Mouse (Mus musculus) thymus, adult 2 months (tissue): Measurements from ENCODE around the gene Col18a1. TPM values are rescaled to one million over a fixed set of nuclear protein-coding genes. Genes with fewer than 3 reads are reported as not detected.

Experiments
- DNase-seq: peaks from one replicate; pipeline ENCODE4 v3.0.0; 2021
- H3K27ac ChIP-seq: fragments of 200-500 bp; 2 replicates; pipeline ENCODE4 v1.5.1; 2012; ENCODE audit warnings: low read length, control low read depth; ENCODE audit not compliant: control insufficient read depth, insufficient read depth
- H3K27me3 ChIP-seq: fragments of 200-500 bp; 2 replicates; pipeline ENCODE4 v1.6.1; 2012; ENCODE audit warnings: mild to moderate bottlenecking, low read length, moderate library complexity, mixed read lengths; ENCODE audit not compliant: control insufficient read depth, insufficient read depth
- H3K36me3 ChIP-seq: fragments of 200-500 bp; 2 replicates; pipeline ENCODE4 v1.6.1; 2012; ENCODE audit warnings: mild to moderate bottlenecking, low read length, moderate library complexity; ENCODE audit not compliant: control insufficient read depth, insufficient read depth
- H3K4me1 ChIP-seq: fragments of 200-500 bp; replicated peaks from 2 replicates; pipeline ENCODE4 v1.6.1; 2012; ENCODE audit warnings: low read length; ENCODE audit not compliant: control insufficient read depth, insufficient read depth
- H3K4me3 ChIP-seq: fragments of 200-500 bp; 2 replicates; pipeline ENCODE4 v1.5.1; 2012; ENCODE audit warnings: mild to moderate bottlenecking, low read length, control low read depth, moderate library complexity; ENCODE audit not compliant: control insufficient read depth, insufficient read depth
- CTCF ChIP-seq: fragments of 200-500 bp; IDR thresholded peaks from 2 replicates; pipeline ENCODE4 v1.5.1; 2012; ENCODE audit warnings: mild to moderate bottlenecking, control low read depth, low read length, moderate library complexity, borderline replicate concordance; ENCODE audit not compliant: control insufficient read depth, poor library complexity, insufficient read depth; ENCODE audit errors: extremely low read depth
- POLR2A ChIP-seq: fragments of 200-500 bp; IDR thresholded peaks from 2 replicates; pipeline ENCODE4 v1.6.1; 2012; ENCODE audit warnings: mild to moderate bottlenecking, low read length, control low read depth, moderate library complexity; ENCODE audit not compliant: control insufficient read depth, poor library complexity, insufficient read depth; ENCODE audit errors: extremely low read depth
- WGBS: fragments of 180-500 bp; shearing (Covaris S2); methylation state at CpG from one replicate; pipeline ENCODE4 v1.1.7; 2018; 5-methylcytosine and 5-hydroxymethylcytosine counted together
- polyA plus RNA-seq: library from polyadenylated mRNA; depleted of rRNA; stranded (reverse); fragments of >200 nt; gene quantifications from 2 replicates; pipeline ENCODE4 v1.2.3, GENCODE M21; 2012

The Col18a1 gene
- polyA plus RNA-seq, 1 experiment = 20.7 TPM

- TF ChIP-seq POLR2A (no peak), CTCF (no peak)
- Histone ChIP-seq H3K36me3 (no peaks in the 10 kb centered on the region), H3K27ac (no peak overlapping the region), H3K4me3 (no peak overlapping the region), H3K27me3 (no peaks in the 10 kb centered on the region), H3K4me1 (no peaks in the 10 kb centered on the region)
- no peak for DNase-seq
- 90% methylated on average over 4 of the region's 4 CpGs for WGBS
These were observed 91.9 kb downstream of the Col18a1 start for GRCm38 (mm10) chr10:77074276-77074974.

- no peak overlapping the region for H3K4me3 ChIP-seq
- H3K27me3 ChIP-seq = no peaks in the 10 kb centered on the region
- H3K36me3 ChIP-seq = no peaks in the 10 kb centered on the region
- TF ChIP-seq CTCF (peak; percentile 32; the same call in 1 of the 2 replicates), POLR2A (no peak)
- WGBS = 52% methylated on average over 4 of the region's 4 CpGs
- no peaks in the 10 kb centered on the region for H3K4me1 ChIP-seq
- DNase-seq = peak; percentile 62
- no peak overlapping the region for H3K27ac ChIP-seq
These were observed 96.3 kb downstream of the Col18a1 start for GRCm38 (mm10) chr10:77070072-77070471.

GRCm38 (mm10) chr10:77068469-77068868, 97.9 kb downstream of the Col18a1 start:
- DNase-seq = no peak
- Histone ChIP-seq H3K27me3 (no peaks in the 10 kb centered on the region), H3K36me3 (no peaks in the 10 kb centered on the region)

GRCm38 (mm10) chr10:77064659-77065058, 101.7 kb downstream of the Col18a1 start:
- no peak for DNase-seq
- Histone ChIP-seq H3K4me3 (no peak overlapping the region), H3K27ac (no peak overlapping the region), H3K4me1 (no peaks in the 10 kb centered on the region), H3K36me3 (no peaks in the 10 kb centered on the region), H3K27me3 (no peaks in the 10 kb centered on the region)
- TF ChIP-seq POLR2A = no peak
- no peak for TF ChIP-seq CTCF

More at GRCm38 (mm10) chr10:77068469-77068868, 97.9 kb downstream of the Col18a1 start:
- Histone ChIP-seq H3K27ac (no peak overlapping the region), H3K4me1 (no peaks in the 10 kb centered on the region), H3K4me3 (no peak overlapping the region)
- TF ChIP-seq POLR2A (no peak), CTCF (no peak)
- WGBS = 95% methylated on average over 7 of the region's 7 CpGs

GRCm38 (mm10) chr10:77064239-77064638, 102.1 kb downstream of the Col18a1 start:
- TF ChIP-seq CTCF = no peak
- Histone ChIP-seq H3K4me1 (no peaks in the 10 kb centered on the region), H3K4me3 (no peak overlapping the region), H3K27ac (no peak overlapping the region), H3K36me3 (no peaks in the 10 kb centered on the region), H3K27me3 (no peaks in the 10 kb centered on the region)
- WGBS = 61% methylated on average over 3 of the region's 3 CpGs
- no peak for DNase-seq

GRCm38 (mm10) chr10:77062393-77063010, 103.8 kb downstream of the Col18a1 start:
- no peak for TF ChIP-seq CTCF
- no peak for TF ChIP-seq POLR2A
- no peak for DNase-seq
- H3K36me3 ChIP-seq = no peaks in the 10 kb centered on the region
- H3K4me3 ChIP-seq = no peak overlapping the region
- no peaks in the 10 kb centered on the region for H3K27me3 ChIP-seq
- no peaks in the 10 kb centered on the region for H3K4me1 ChIP-seq
- WGBS = 92% methylated on average over 11 of the region's 11 CpGs
- no peak overlapping the region for H3K27ac ChIP-seq

- DNase-seq = no peak
- no peak overlapping the region for H3K4me3 ChIP-seq
- H3K4me1 ChIP-seq = no peaks in the 10 kb centered on the region
- no peak overlapping the region for H3K27ac ChIP-seq
- TF ChIP-seq POLR2A = no peak
- H3K36me3 ChIP-seq = no peaks in the 10 kb centered on the region
- no peaks in the 10 kb centered on the region for H3K27me3 ChIP-seq
- 60% methylated on average over 3 of the region's 3 CpGs for WGBS
These were observed 104.9 kb downstream of the Col18a1 start for GRCm38 (mm10) chr10:77061426-77061825.
